Mouse (Mus musculus): Measurements from ENCODE around the gene Tex2.

DNA sequence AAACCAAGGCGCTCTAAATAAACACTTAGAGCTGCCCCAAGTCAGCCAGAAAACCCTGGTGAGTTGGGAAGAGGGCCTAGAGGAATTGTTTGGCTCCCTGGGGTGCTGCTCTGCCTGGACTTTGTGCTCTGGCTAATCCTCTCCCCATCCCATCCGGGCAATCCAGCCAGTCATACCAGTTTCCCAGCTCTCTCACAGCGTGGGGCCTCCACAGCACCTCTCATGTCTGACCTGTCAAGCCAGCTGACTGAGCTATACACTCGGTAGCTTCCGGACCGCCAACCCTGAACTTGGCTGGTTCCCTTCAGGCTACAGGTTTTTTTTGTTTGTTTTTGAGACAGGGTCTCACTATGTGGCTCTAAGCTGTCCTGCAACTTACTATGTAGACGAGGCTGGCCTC is 24.5 kb upstream of the Tex2 start:
- TF ChIP-seq POLR2A (IDR thresholded peaks at IDR 0.05; ENCODE audit: borderline replicate concordance, extremely low read depth, insufficient read depth, insufficient read length, poor library complexity, severe bottlenecking) (no peak), CTCF (IDR thresholded peaks at IDR 0.05; ENCODE audit: borderline replicate concordance, extremely low read depth, insufficient read depth, insufficient read length) (no peak)

All from brain, embryonic 14.5 days (tissue).